Mouse (Mus musculus) midbrain, embryonic 11.5 days (tissue): ENCODE results near the gene Lamtor5. TPM values are rescaled to one million over a fixed set of nuclear protein-coding genes. Genes with fewer than 3 reads are reported as not detected.

Experiments
- ATAC-seq: fragments of 200-750 bp; cut with Nextera tagmentation; 2 replicates; pipeline ENCODE4 v1.8.0; 2017; ENCODE audit warnings: moderate TSS enrichment, moderate library complexity; ENCODE audit not compliant: low FRiP score
- DNase-seq: peaks from one replicate; pipeline ENCODE4 v3.0.0; 2015; ENCODE audit warnings: low spot score; ENCODE audit errors: missing footprints
- H3K27ac ChIP-seq: fragments of 300-500 bp; sonication (generic); 2 replicates; pipeline ENCODE4 v1.5.1; 2014; ENCODE audit warnings: low read depth, low read length
- H3K27me3 ChIP-seq: fragments of 300-500 bp; sonication (generic); 2 replicates; pipeline ENCODE4 v1.6.1; 2014; ENCODE audit warnings: mild to moderate bottlenecking, low read length, moderate library complexity, mixed read lengths; ENCODE audit not compliant: control insufficient read depth, insufficient read depth
- H3K36me3 ChIP-seq: fragments of 300-500 bp; sonication (generic); 2 replicates; pipeline ENCODE4 v1.6.1; 2014; ENCODE audit warnings: mild to moderate bottlenecking, low read length, moderate library complexity, mixed read lengths; ENCODE audit not compliant: control insufficient read depth, insufficient read depth
- H3K4me1 ChIP-seq: fragments of 300-500 bp; sonication (generic); 2 replicates; pipeline ENCODE4 v1.6.1; 2014; ENCODE audit warnings: low read length; ENCODE audit not compliant: control insufficient read depth, insufficient read depth
- H3K4me2 ChIP-seq: fragments of 300-500 bp; sonication (generic); 2 replicates; pipeline ENCODE4 v1.6.1; 2014; ENCODE audit warnings: mild to moderate bottlenecking, moderate library complexity
- H3K4me3 ChIP-seq: fragments of 300-500 bp; sonication (generic); 2 replicates; pipeline ENCODE4 v1.5.1; 2014; ENCODE audit warnings: low read depth, low read length
- H3K9ac ChIP-seq: fragments of 300-500 bp; sonication (generic); 2 replicates; pipeline ENCODE4 v1.6.1; 2014; ENCODE audit warnings: low read length
- H3K9me3 ChIP-seq: fragments of 300-500 bp; sonication (generic); 2 replicates; pipeline ENCODE4 v1.6.1; 2016; ENCODE audit warnings: low read length; ENCODE audit not compliant: control insufficient read depth
- WGBS: fragments of 180-500 bp; shearing (Covaris S2); extraction: QIAGEN DNeasy Blood & Tissue Kit; methylation state at CpG from one replicate; pipeline ENCODE4 v1.1.7; 2014; 5-methylcytosine and 5-hydroxymethylcytosine counted together
- polyA plus RNA-seq: library from polyadenylated mRNA; unstranded; fragments of >200 nt; fragmentation: Nextera tagmentation; extraction: Ambion mirVana; gene quantifications from 2 replicates; pipeline ENCODE4 v1.2.1, GENCODE M21; 2014

The Lamtor5 gene
- polyA plus RNA-seq, 1 experiment from 2014 or later = 198 TPM

GRCm38 (mm10) chr3:107239607-107240006 is 39.1 kb upstream of the Lamtor5 start, which contains the start of gene Prok1:
Gene Prok1, minus strand, starts transcription at chr3:107239707.
- no peak for ATAC-seq
- Histone ChIP-seq H3K27me3 (no peaks in the 10 kb centered on the region), H3K4me2 (no peak within 1 kb of the TSS), H3K9ac (no peak within 1 kb of the TSS), H3K9me3 (no peaks in the 10 kb centered on the region), H3K4me1 (0 out of 2 replicates have a peak, but pooled peaks cover 2% of the 10 kb centered on the region), H3K36me3 (no peaks in the 10 kb centered on the region), H3K4me3 (no peak within 1 kb of the TSS), H3K27ac (no peak within 1 kb of the TSS)
- no peak for DNase-seq
- 90% methylated on average over 9 of the region's 9 CpGs for WGBS

GRCm38 (mm10) chr3:107241389-107242094 is 37.1 kb upstream of the Lamtor5 start:
- Histone ChIP-seq H3K4me1 (0 out of 2 replicates have a peak, but pooled peaks cover 2% of the 10 kb centered on the region), H3K27me3 (no peaks in the 10 kb centered on the region), H3K9ac (no peak overlapping the region), H3K4me3 (no peak overlapping the region), H3K27ac (no peak overlapping the region), H3K36me3 (no peaks in the 10 kb centered on the region), H3K4me2 (no peak overlapping the region), H3K9me3 (no peaks in the 10 kb centered on the region)
- ATAC-seq = no peak
- no peak for DNase-seq
- WGBS = 41% methylated on average over 14 of the region's 14 CpGs

- Histone ChIP-seq H3K4me3 (no peak overlapping the region), H3K36me3 (no peaks in the 10 kb centered on the region), H3K27ac (no peak overlapping the region), H3K9ac (no peak overlapping the region), H3K27me3 (no peaks in the 10 kb centered on the region), H3K4me2 (no peak overlapping the region), H3K9me3 (no peaks in the 10 kb centered on the region), H3K4me1 (0 out of 2 replicates have a peak, but pooled peaks cover 3% of the 10 kb centered on the region)
- ATAC-seq (no peak), DNase-seq (peak; percentile 4)
- WGBS = 82% methylated on average over 6 of the region's 6 CpGs
These were observed 31.8 kb upstream of the Lamtor5 start for GRCm38 (mm10) chr3:107246876-107247275.

GRCm38 (mm10) chr3:107249042-107249441 is 29.6 kb upstream of the Lamtor5 start:
- Histone ChIP-seq H3K4me3 (no peak overlapping the region), H3K27me3 (no peaks in the 10 kb centered on the region), H3K4me1 (0 out of 2 replicates have a peak, but pooled peaks cover 3% of the 10 kb centered on the region), H3K4me2 (no peak overlapping the region), H3K27ac (no peak overlapping the region), H3K9ac (no peak overlapping the region), H3K36me3 (no peaks in the 10 kb centered on the region), H3K9me3 (no peaks in the 10 kb centered on the region)
- ATAC-seq (no peak), DNase-seq (no peak)
- WGBS = 73% methylated on average over 3 of the region's 3 CpGs

GRCm38 (mm10) chr3:107250320-107250719 is 28.3 kb upstream of the Lamtor5 start:
- DNase-seq (no peak), ATAC-seq (no peak)
- Histone ChIP-seq H3K4me2 (no peak overlapping the region), H3K9me3 (no peaks in the 10 kb centered on the region), H3K36me3 (no peaks in the 10 kb centered on the region), H3K4me1 (0 out of 2 replicates have a peak, but pooled peaks cover 3% of the 10 kb centered on the region), H3K9ac (no peak overlapping the region), H3K27ac (no peak overlapping the region), H3K27me3 (no peaks in the 10 kb centered on the region), H3K4me3 (no peak overlapping the region)
- 75% methylated on average over 2 of the region's 2 CpGs for WGBS

GRCm38 (mm10) chr3:107252035-107252434 is 26.6 kb upstream of the Lamtor5 start:
- H3K4me2 ChIP-seq = no peak overlapping the region
- H3K36me3 ChIP-seq = no peaks in the 10 kb centered on the region
- 73% methylated on average over 4 of the region's 4 CpGs for WGBS
- DNase-seq = no peak
- no peaks in the 10 kb centered on the region for H3K9me3 ChIP-seq
- H3K9ac ChIP-seq = no peak overlapping the region
- no peak overlapping the region for H3K27ac ChIP-seq
- no peak overlapping the region for H3K4me3 ChIP-seq
- no peaks in the 10 kb centered on the region for H3K27me3 ChIP-seq
- no peak for ATAC-seq
- 0 out of 2 replicates have a peak, but pooled peaks cover 3% of the 10 kb centered on the region for H3K4me1 ChIP-seq

GRCm38 (mm10) chr3:107253925-107254324 is 24.7 kb upstream of the Lamtor5 start:
- no peaks in the 10 kb centered on the region for H3K36me3 ChIP-seq
- ATAC-seq = no peak
- 87% methylated on average over 5 of the region's 5 CpGs for WGBS
- H3K9ac ChIP-seq = no peak overlapping the region
- no peaks in the 10 kb centered on the region for H3K9me3 ChIP-seq
- H3K27me3 ChIP-seq = no peaks in the 10 kb centered on the region
- H3K4me1 ChIP-seq = no peaks in the 10 kb centered on the region
- no peak overlapping the region for H3K4me2 ChIP-seq
- no peak overlapping the region for H3K27ac ChIP-seq
- H3K4me3 ChIP-seq = no peak overlapping the region
- peak; percentile 41 for DNase-seq

- H3K4me1 ChIP-seq = peaks cover 3% of the 10 kb centered on the region; the same call in 1 of the 2 replicates
- ATAC-seq = no peak
- DNase-seq = peak; percentile 76
- H3K9me3 ChIP-seq = no peaks in the 10 kb centered on the region
- H3K27ac ChIP-seq = no peak overlapping the region
- no peaks in the 10 kb centered on the region for H3K27me3 ChIP-seq
- WGBS = 91% methylated on average over 3 of the region's 3 CpGs
- no peak overlapping the region for H3K9ac ChIP-seq
- H3K4me2 ChIP-seq = no peak overlapping the region
- no peaks in the 10 kb centered on the region for H3K36me3 ChIP-seq
- H3K4me3 ChIP-seq = no peak overlapping the region
These were observed 22.7 kb upstream of the Lamtor5 start for GRCm38 (mm10) chr3:107255992-107256391.

GRCm38 (mm10) chr3:107256724-107257123 is 21.9 kb upstream of the Lamtor5 start:
- DNase-seq = no peak
- no peaks in the 10 kb centered on the region for H3K9me3 ChIP-seq
- H3K36me3 ChIP-seq = no peaks in the 10 kb centered on the region
- no peak overlapping the region for H3K9ac ChIP-seq
- H3K27ac ChIP-seq = no peak overlapping the region
- peaks cover 4% of the 10 kb centered on the region for H3K4me1 ChIP-seq
- no peak overlapping the region for H3K4me2 ChIP-seq
- no peaks in the 10 kb centered on the region for H3K27me3 ChIP-seq
- 85% methylated on average over 7 of the region's 7 CpGs for WGBS
- ATAC-seq = no peak
- H3K4me3 ChIP-seq = no peak overlapping the region
